Mouse (Mus musculus) cerebellum, adult 2 months (tissue): ENCODE measurements around the gene Snx33.

ENCODE experiments used
- CTCF ChIP-seq: fragments of 200-500 bp; IDR thresholded peaks from 2 replicates; pipeline ENCODE4 v1.5.1; 2011; ENCODE audit warnings: low read depth, mild to moderate bottlenecking, control low read depth, low read length, moderate library complexity, borderline replicate concordance; ENCODE audit not compliant: insufficient read depth
- POLR2A ChIP-seq: fragments of 200-500 bp; IDR thresholded peaks from 2 replicates; pipeline ENCODE4 v1.6.1; 2011; ENCODE audit warnings: low read length, control low read depth, borderline replicate concordance; ENCODE audit not compliant: insufficient read depth

GRCm38 (mm10) chr9:56936861-56937222 lies 8.7 kb upstream of the Snx33 start:
- TF ChIP-seq CTCF = no peak
- TF ChIP-seq POLR2A = no peak
